Comparison of ENCODE assay signal across 8 mouse cellular contexts in genomic region chrX:85646204-85646777, GRCm38 (mm10).
DNase-seq lines count a peak whose midpoint lies in the region; ATAC-seq and TF ChIP-seq lines count a peak whose summit lies in the region.

No protein-coding gene starts in this region.

- H3K4me1 ChIP-seq in ES-E14 (ENCODE audit: control insufficient read depth in 2 of 2, insufficient read depth in 2 of 2, low read length in 2 of 2, poor library complexity in 1 of 2): no peaks in the 10 kb centered on the region

- peak; percentile 27 for DNase-seq in layer of hippocampus, adult 11-12 months (ENCODE audit: low spot score)
- no peak for DNase-seq in layer of hippocampus, postnatal 36 days
- DNase-seq in ES-E14 (ENCODE audit: low read depth, low spot score) (peak; percentile 19), adipocyte (ENCODE audit: low spot score) (peak; percentile 72)
- peak; percentile 59 for DNase-seq in forelimb bud, embryonic 11.5 days (ENCODE audit: low read depth, low spot score)
- DNase-seq in urinary bladder, adult 2 months (ENCODE audit: low spot score): no peak
- DNase-seq in ovary, postnatal 14 days (ENCODE audit: low spot score): no peak

- H3K4me3 ChIP-seq in ES-E14 (ENCODE audit: insufficient read depth in 1 of 2, low read depth in 1 of 2, low read length in 2 of 2, poor library complexity in 1 of 2, severe bottlenecking in 1 of 2): no peak overlapping the region

- H3K36me3 ChIP-seq in ES-E14 (ENCODE audit: control insufficient read depth, insufficient read depth, low read length, poor library complexity, severe bottlenecking): no peaks in the 10 kb centered on the region

- in situ Hi-C loops in ES-E14 (cut with MboI; ENCODE audit: low sequenced_read_pairs in 2 of 2, unreplicated experiment in 2 of 2): no loop called here

- H3K27ac ChIP-seq in ES-E14 (ENCODE audit: insufficient read depth, low read depth, low read length, poor library complexity, severe bottlenecking): no peak overlapping the region

- no peaks in the 10 kb centered on the region for H3K9me3 ChIP-seq in ES-E14 (ENCODE audit: control insufficient read depth, insufficient read depth, low read depth, low read length)

- H3K9ac ChIP-seq in ES-E14 (ENCODE audit: insufficient read depth, low read depth, low read length, poor library complexity, severe bottlenecking): no peak overlapping the region

- peak; percentile 79 for ATAC-seq in megakaryocyte-erythroid progenitor cell, adult 5-6 weeks (replicated peaks; ENCODE audit: low FRiP score, low TSS enrichment, poor library complexity, severe bottlenecking)

TF ChIP-seq in ES-E14, 5 proteins besides CTCF, POLR2A, EP300 and RAD21:
- TF ChIP-seq CHD2 (IDR thresholded peaks at IDR 0.05; ENCODE audit: low read depth, low read length) (no peak), ZC3H11A (IDR thresholded peaks at IDR 0.05; ENCODE audit: borderline replicate concordance, low read depth, low read length) (peak; percentile 49; the same call in 1 of the 2 replicates)

Comparison
In these comparisons a context has a peak if more than half of its experiments do, and no peak if none do; other contexts are left out.
1. DNase-seq: peak in layer of hippocampus, adult 11-12 months (single experiment), ES-E14 (single experiment), adipocyte (single experiment) and forelimb bud, embryonic 11.5 days (single experiment); none in layer of hippocampus, postnatal 36 days (0 of 2), urinary bladder, adult 2 months (single experiment) and ovary, postnatal 14 days (single experiment).